Mouse (Mus musculus): ENCODE results near the gene Mettl6.
"Not testable (repeated sequence)": the region's sequence is repeated elsewhere in the genome, so short reads cannot be mapped to it uniquely, and the experiment has no call there.

Mettl6 gene

GRCm38 (mm10) chr14:31473297-31473696 is 21.5 kb downstream of the Mettl6 start:
- in situ Hi-C loops (cut with MboI, MseI), result loop anchor here (5.0 kb wide), 1 partner anchor 201 kb away; no protein-coding TSS in a partner anchor

- in situ Hi-C loops (cut with MboI, MseI), result loop anchor here (5.0 kb wide), 1 partner anchor 200 kb away; no protein-coding TSS in a partner anchor
Observed at GRCm38 (mm10) chr14:31472451-31473061, 22.3 kb downstream of the Mettl6 start.

GRCm38 (mm10) chr14:31469711-31470110 is 25.1 kb downstream of the Mettl6 start:
- in situ Hi-C loops (cut with MboI, MseI), result loop anchor here (5.0 kb wide), 1 partner anchor 197 kb away; no protein-coding TSS in a partner anchor

- in situ Hi-C loops (cut with MboI, MseI), result no loop called here
Observed at GRCm38 (mm10) chr14:31464176-31464575, 30.7 kb downstream of the Mettl6 start.

GRCm38 (mm10) chr14:31462886-31463285 is 32.0 kb downstream of the Mettl6 start:
- in situ Hi-C loops (cut with MboI, MseI), result no loop called here

- in situ Hi-C loops (cut with MboI, MseI), result not testable (repeated sequence)
Observed at GRCm38 (mm10) chr14:31462226-31462625, 32.6 kb downstream of the Mettl6 start.

- in situ Hi-C loops (cut with MboI, MseI), result loop anchor here (5.0 kb wide), 1 partner anchor 71 kb away; no protein-coding TSS in a partner anchor
Observed at GRCm38 (mm10) chr14:31458006-31458405, 36.8 kb downstream of the Mettl6 start.

GRCm38 (mm10) chr14:31456064-31456721 is 38.6 kb downstream of the Mettl6 start:
- in situ Hi-C loops (cut with MboI, MseI), result loop anchor here (5.0 kb wide), 1 partner anchor 69 kb away; no protein-coding TSS in a partner anchor

GRCm38 (mm10) chr14:31454849-31455566 is 39.8 kb downstream of the Mettl6 start:
- in situ Hi-C loops (cut with MboI, MseI), result loop anchor here (5.0 kb wide), 1 partner anchor 68 kb away; no protein-coding TSS in a partner anchor

- in situ Hi-C loops (cut with MboI, MseI), result not testable (repeated sequence)
Observed at GRCm38 (mm10) chr14:31453946-31454345, 40.9 kb downstream of the Mettl6 start.

- in situ Hi-C loops (cut with MboI, MseI), result no loop called here
Observed at GRCm38 (mm10) chr14:31448994-31449393, 45.8 kb downstream of the Mettl6 start.

GRCm38 (mm10) chr14:31443616-31444015 is 51.2 kb downstream of the Mettl6 start:
- in situ Hi-C loops (cut with MboI, MseI), result no loop called here

GRCm38 (mm10) chr14:31440725-31441124 is 54.1 kb downstream of the Mettl6 start:
- in situ Hi-C loops (cut with MboI, MseI), result no loop called here

- in situ Hi-C loops (cut with MboI, MseI), result no loop called here
Observed at GRCm38 (mm10) chr14:31440230-31440629, 54.6 kb downstream of the Mettl6 start.

GRCm38 (mm10) chr14:31439279-31439678 is 55.6 kb downstream of the Mettl6 start:
- in situ Hi-C loops (cut with MboI, MseI), result loop anchor here (5.0 kb wide), 1 partner anchor 42 kb away; no protein-coding TSS in a partner anchor

GRCm38 (mm10) chr14:31437826-31438529 is 56.9 kb downstream of the Mettl6 start:
- in situ Hi-C loops (cut with MboI, MseI), result loop anchor here (5.0 kb wide), 1 partner anchor 41 kb away; no protein-coding TSS in a partner anchor

- in situ Hi-C loops (cut with MboI, MseI), result loop anchor here (5.0 kb wide), 1 partner anchor 39 kb away; no protein-coding TSS in a partner anchor
Observed at GRCm38 (mm10) chr14:31435930-31436693, 58.7 kb downstream of the Mettl6 start, which contains the start of gene Sh3bp5. Sh3bp5 (minus strand) TSS chr14:31436078.

GRCm38 (mm10) chr14:31435018-31435915 is 59.6 kb downstream of the Mettl6 start:
- in situ Hi-C loops (cut with MboI, MseI), result loop anchor here (5.0 kb wide), 1 partner anchor 38 kb away; no protein-coding TSS in a partner anchor

GRCm38 (mm10) chr14:31434426-31434825 is 60.4 kb downstream of the Mettl6 start:
- in situ Hi-C loops (cut with MboI, MseI), result no loop called here
